Mouse (Mus musculus): ENCODE measurements at regions not wholly inside any gene's neighbourhood (a gene's known extent, or its start where the extent isn't known, plus 50 kb on each side); places are given as distances from the start of the nearest gene placed in this dataset.

DNA sequence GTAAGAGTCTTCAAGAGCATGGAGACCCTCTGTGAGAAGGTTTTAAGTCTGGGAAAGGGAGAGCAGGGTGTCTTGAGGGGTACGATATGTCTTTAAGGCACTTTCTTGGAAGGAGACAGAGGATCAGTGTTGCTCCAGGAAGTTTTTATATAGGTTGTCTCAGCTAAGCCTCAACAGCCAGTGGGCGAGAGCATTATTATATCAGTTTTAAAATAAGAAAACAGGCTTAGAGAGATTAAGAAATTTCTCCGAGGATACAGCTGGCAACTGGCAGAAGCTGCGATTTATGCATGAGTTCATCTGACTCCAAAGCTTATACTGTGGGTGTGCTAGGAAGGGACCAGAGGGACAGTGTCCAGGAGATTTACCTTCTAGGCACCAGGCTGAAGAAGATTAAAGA is 188.0 kb upstream of the Eif4g2 start:
- Histone ChIP-seq H3K4me2 (no peak overlapping the region), H3K36me3 (no peaks in the 10 kb centered on the region), H3K27me3 (replicated peaks) (no peaks in the 10 kb centered on the region; the same call in 1 of the 2 replicates), H3K4me3 (no peak overlapping the region), H3K9ac (no peak overlapping the region), H3K4me1 (replicated peaks) (no peaks in the 10 kb centered on the region), H3K27ac (ENCODE audit: poor library complexity, severe bottlenecking) (no peak overlapping the region), H3K9me3 (replicated peaks) (no peaks in the 10 kb centered on the region)
- WGBS = 82% methylated on average over 4 of the region's 4 CpGs
- no peak for ATAC-seq (ENCODE audit: insufficient number of reproducible peaks, low FRiP score)

DNA sequence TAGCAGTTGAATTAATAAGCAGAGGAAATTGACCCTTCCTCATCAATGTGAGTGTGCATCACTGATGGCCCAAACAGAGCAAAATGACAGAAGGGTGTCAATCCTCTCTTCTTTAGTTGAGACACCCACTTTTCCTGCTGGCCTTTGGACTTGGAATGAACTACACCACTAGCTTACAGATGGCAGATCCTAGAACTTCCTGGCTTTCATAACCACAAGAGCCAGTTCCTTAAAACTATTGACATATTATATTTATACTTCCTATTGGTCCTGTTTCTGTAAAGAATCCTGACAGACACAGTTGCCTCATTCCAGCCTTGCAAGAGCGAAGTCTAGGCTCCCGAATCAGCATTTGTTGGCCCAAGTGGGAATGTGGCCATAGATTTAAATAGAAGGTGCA is 185.4 kb upstream of the Eif4g2 start:
- no peak overlapping the region for H3K4me2 ChIP-seq
- no peaks in the 10 kb centered on the region; the same call in 1 of the 2 replicates for H3K27me3 ChIP-seq (replicated peaks)
- no peaks in the 10 kb centered on the region for H3K36me3 ChIP-seq
- no peak for ATAC-seq (ENCODE audit: insufficient number of reproducible peaks, low FRiP score)
- no peak overlapping the region for H3K27ac ChIP-seq (ENCODE audit: poor library complexity, severe bottlenecking)
- H3K9ac ChIP-seq = no peak overlapping the region
- no peaks in the 10 kb centered on the region for H3K4me1 ChIP-seq (replicated peaks)
- H3K9me3 ChIP-seq (replicated peaks) = no peaks in the 10 kb centered on the region
- H3K4me3 ChIP-seq = no peak overlapping the region
- 79% methylated on average over 2 of the region's 2 CpGs for WGBS

DNA sequence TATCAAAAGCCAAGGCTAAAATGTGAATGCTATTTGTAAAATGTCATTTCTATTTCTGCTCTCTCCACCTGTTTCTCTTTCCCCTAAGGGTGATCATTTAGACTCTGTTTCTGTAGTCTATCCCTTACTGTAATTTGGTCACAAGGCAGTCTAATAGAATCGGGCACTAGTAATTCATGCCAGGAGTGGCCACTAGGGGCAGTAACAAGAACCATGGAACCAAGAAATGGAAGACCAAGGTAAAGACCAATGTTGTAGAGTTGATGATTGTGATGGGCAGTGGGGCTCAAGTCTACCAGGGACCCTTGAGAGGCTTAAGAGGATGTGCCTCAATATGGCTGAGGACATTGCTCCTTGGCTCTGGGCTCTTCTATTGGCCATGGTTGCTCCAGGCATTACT is 180.5 kb upstream of the Eif4g2 start:
- Histone ChIP-seq H3K4me2 (no peak overlapping the region), H3K36me3 (no peaks in the 10 kb centered on the region), H3K27me3 (replicated peaks) (no peaks in the 10 kb centered on the region), H3K4me3 (no peak overlapping the region), H3K4me1 (replicated peaks) (no peaks in the 10 kb centered on the region), H3K9me3 (replicated peaks) (no peaks in the 10 kb centered on the region), H3K27ac (ENCODE audit: poor library complexity, severe bottlenecking) (no peak overlapping the region), H3K9ac (no peak overlapping the region)
- 76% methylated on average over 1 of the region's 1 CpGs for WGBS
- no peak for ATAC-seq (ENCODE audit: insufficient number of reproducible peaks, low FRiP score)

DNA sequence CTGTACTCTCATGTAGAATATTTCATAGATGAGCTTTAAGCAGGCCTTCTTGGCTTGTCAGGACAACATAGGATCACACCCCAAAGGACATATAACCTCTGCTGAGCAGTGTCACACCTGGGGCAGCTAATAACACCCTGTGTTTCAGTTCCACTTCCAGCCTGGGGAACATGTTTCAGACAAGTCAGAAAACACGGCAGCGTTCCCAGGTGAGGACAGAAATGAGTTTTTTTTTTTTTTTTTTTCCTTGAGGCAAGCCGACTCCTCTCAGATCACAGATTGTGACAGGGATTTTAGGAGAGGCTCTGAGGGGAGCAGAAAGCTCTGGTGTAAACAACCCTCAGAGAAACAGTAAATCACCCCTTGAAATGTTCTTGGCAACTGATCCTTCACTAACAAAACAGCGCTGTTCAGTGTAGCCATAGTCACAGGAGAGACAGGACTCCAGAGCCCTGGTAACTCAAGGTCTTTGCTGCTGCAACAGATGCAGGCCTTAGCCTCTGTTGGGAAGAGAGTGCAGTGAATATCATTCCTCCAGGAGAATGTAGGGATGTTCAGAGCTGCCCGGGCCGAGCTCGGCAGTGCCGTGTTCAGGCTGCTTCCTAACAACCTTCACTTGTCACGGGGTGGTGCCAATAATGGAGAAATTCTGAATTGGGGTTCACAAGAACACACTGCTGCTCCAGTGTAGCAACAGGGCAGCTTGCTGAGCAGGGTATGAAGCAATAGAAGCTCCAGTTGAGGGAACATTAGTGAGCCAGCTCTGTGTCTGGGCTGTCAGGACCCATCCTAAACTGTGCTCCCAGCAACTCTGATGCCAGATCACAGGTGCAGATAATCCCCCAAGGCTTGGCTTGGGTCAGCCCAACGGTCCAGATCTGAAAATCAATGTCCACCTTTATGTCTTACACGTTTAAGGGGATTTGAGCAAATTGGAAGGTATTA is 177.1 kb upstream of the Eif4g2 start:
- no peaks in the 10 kb centered on the region for H3K27me3 ChIP-seq (replicated peaks)
- no peak for ATAC-seq (ENCODE audit: insufficient number of reproducible peaks, low FRiP score)
- no peak overlapping the region for H3K27ac ChIP-seq (ENCODE audit: poor library complexity, severe bottlenecking)
- no peaks in the 10 kb centered on the region for H3K36me3 ChIP-seq
- H3K9me3 ChIP-seq (replicated peaks) = 0 out of 2 replicates have a peak, but pooled peaks cover 2% of the 10 kb centered on the region
- no peak overlapping the region for H3K4me2 ChIP-seq
- H3K9ac ChIP-seq = no peak overlapping the region
- no peak overlapping the region for H3K4me3 ChIP-seq
- no peaks in the 10 kb centered on the region for H3K4me1 ChIP-seq (replicated peaks)
- 74% methylated on average over 11 of the region's 11 CpGs for WGBS

DNA sequence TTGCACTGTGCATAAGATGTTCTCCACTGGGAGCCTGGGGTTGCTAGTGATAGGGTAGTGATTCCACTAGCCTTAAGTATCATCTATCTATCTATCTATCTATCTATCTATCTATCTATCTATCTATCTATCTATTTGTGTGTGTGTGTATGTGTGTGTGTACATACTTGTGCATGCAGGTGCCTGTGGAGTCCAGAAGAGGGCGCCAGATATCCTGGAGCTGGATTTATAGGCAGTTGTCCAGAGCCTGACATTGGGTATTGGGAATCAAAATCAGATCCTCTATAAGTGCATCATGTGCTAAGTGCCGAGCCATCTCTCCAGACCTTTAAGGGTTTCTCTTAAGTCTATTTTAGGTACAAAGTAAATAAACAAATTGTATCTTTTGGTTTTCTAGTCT is 175.0 kb upstream of the Eif4g2 start:
- no peaks in the 10 kb centered on the region for H3K4me1 ChIP-seq (replicated peaks)
- no peak overlapping the region for H3K4me3 ChIP-seq
- 73% methylated on average over 2 of the region's 2 CpGs for WGBS
- no peaks in the 10 kb centered on the region for H3K27me3 ChIP-seq (replicated peaks)
- no peak overlapping the region for H3K9ac ChIP-seq
- no peak overlapping the region for H3K27ac ChIP-seq (ENCODE audit: poor library complexity, severe bottlenecking)
- H3K9me3 ChIP-seq (replicated peaks) = 0 out of 2 replicates have a peak, but pooled peaks cover 2% of the 10 kb centered on the region
- ATAC-seq (ENCODE audit: insufficient number of reproducible peaks, low FRiP score) = no peak
- H3K4me2 ChIP-seq = no peak overlapping the region
- H3K36me3 ChIP-seq = no peaks in the 10 kb centered on the region

DNA sequence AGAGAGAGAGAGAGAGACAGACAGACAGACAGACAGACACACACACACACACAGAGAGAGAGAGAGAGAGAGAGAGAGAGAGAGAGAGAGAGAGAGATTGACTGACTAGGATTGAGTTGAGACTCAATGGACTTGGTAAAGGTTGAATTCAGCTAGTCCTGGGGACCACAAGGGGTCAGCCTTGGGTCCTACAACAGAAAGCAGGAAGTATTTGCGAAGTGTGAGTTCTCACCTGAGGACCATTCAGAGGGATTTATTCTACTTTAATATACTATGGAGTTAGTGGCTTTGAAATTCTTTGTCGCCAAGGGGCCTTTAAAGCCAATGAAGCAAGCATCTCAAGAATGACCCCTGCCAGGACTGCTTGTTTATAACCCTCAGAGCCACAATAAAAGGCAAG is 173.4 kb upstream of the Eif4g2 start:
- no peaks in the 10 kb centered on the region for H3K4me1 ChIP-seq (replicated peaks)
- no peak for ATAC-seq (ENCODE audit: insufficient number of reproducible peaks, low FRiP score)

DNA sequence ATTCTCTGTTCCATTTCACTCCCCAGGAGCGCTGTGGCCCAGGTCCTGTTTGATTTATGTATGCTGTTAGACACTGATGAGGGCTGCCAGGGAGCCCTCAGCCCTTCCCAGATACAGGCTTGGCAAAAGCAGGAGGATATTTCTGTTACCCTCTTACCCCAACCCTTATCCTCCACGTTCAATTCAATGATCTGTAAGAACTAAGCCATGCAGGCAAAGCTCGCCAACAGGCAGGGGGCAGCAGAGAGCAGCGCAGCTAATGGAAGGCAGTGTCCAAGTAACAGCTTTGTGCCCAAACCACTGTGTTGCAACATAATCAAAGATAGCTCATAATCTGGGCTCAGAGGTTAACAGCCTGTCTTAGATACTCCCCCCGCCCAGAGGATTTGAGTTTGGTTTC is 166.8 kb upstream of the Eif4g2 start:
- WGBS = 34% methylated on average over 5 of the region's 5 CpGs
- Histone ChIP-seq H3K9me3 (replicated peaks) (no peaks in the 10 kb centered on the region), H3K36me3 (no peaks in the 10 kb centered on the region), H3K4me2 (no peak overlapping the region), H3K4me3 (no peak overlapping the region), H3K4me1 (replicated peaks) (no peaks in the 10 kb centered on the region), H3K27ac (ENCODE audit: poor library complexity, severe bottlenecking) (no peak overlapping the region), H3K9ac (no peak overlapping the region), H3K27me3 (replicated peaks) (no peaks in the 10 kb centered on the region)
- no peak for ATAC-seq (ENCODE audit: insufficient number of reproducible peaks, low FRiP score)

More for the DNA sequence above, 173.4 kb upstream of the Eif4g2 start:
- Histone ChIP-seq H3K9me3 (replicated peaks) (0 out of 2 replicates have a peak, but pooled peaks cover 2% of the 10 kb centered on the region), H3K27ac (ENCODE audit: poor library complexity, severe bottlenecking) (no peak overlapping the region), H3K4me2 (no peak overlapping the region), H3K36me3 (no peaks in the 10 kb centered on the region), H3K4me3 (no peak overlapping the region), H3K27me3 (replicated peaks) (no peaks in the 10 kb centered on the region), H3K9ac (no peak overlapping the region)
- WGBS = 68% methylated on average over 2 of the region's 2 CpGs

DNA sequence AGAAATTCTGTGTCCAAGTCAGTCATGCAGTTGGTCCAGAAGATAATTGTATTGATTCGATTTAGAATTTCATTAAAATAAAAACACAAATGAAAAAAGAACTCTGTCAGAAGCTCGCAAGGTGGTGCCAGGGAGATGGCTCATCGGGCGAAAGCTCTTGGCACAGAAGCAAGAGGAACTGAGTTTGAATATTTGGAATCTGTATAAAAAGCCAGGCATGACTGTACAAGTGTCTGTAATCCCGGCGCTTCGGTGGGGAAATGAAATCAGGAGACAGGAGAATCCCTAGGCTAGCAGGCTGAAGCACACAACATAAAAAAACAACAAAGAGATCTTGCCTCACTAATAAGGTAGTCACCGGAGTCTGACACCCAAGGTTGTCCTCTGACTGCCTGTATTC is 162.7 kb upstream of the Eif4g2 start:
- Histone ChIP-seq H3K9ac (no peak overlapping the region), H3K4me1 (replicated peaks) (no peaks in the 10 kb centered on the region), H3K27ac (ENCODE audit: poor library complexity, severe bottlenecking) (no peak overlapping the region), H3K36me3 (no peaks in the 10 kb centered on the region), H3K27me3 (replicated peaks) (no peaks in the 10 kb centered on the region; the same call in 1 of the 2 replicates), H3K9me3 (replicated peaks) (no peaks in the 10 kb centered on the region), H3K4me2 (no peak overlapping the region), H3K4me3 (no peak overlapping the region)
- ATAC-seq (ENCODE audit: insufficient number of reproducible peaks, low FRiP score) = no peak
- WGBS = 83% methylated on average over 8 of the region's 8 CpGs

DNA sequence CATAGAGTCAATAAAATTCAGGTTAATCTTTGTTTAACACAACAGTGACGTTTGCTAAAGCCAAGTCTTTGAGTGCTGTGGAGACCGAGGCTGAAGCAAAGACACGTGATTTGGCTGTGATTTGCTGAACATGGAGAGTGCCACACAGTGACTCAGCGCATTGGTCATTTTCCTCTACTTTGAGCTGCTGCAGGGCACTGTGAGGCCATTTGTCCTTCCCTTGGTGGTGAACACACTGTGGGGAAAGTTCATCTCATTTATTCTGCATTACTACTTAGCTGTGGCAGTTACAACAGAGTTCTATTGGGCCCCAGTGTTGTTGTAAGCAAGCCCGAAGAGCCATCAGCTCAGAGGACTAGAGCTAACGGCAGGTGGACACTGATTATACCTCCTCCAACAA is 162.2 kb upstream of the Eif4g2 start:
- Histone ChIP-seq H3K4me1 (replicated peaks) (no peaks in the 10 kb centered on the region), H3K9me3 (replicated peaks) (no peaks in the 10 kb centered on the region), H3K4me2 (no peak overlapping the region), H3K4me3 (no peak overlapping the region), H3K27me3 (replicated peaks) (no peaks in the 10 kb centered on the region; the same call in 1 of the 2 replicates), H3K27ac (ENCODE audit: poor library complexity, severe bottlenecking) (no peak overlapping the region), H3K36me3 (no peaks in the 10 kb centered on the region), H3K9ac (no peak overlapping the region)
- 79% methylated on average over 6 of the region's 6 CpGs for WGBS
- no peak for ATAC-seq (ENCODE audit: insufficient number of reproducible peaks, low FRiP score)

DNA sequence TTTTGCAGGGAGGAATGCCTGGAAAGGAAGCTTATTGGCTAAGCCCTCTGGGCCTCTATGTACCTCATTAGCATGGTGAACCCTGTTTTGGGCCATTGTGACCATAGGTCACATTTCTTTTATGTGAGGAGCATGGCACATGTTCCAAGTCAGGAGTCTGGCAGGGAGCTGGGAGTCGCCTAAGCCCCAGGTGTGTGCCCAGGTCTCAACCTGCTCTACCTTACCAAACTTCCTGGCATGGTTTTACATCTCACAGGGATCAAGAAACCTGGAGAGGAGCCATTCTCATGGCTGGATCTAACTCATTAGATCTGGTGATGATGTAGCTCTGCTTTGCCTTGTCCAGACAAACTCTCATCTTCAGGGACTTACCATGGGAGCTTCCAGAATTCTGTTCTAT is 161.0 kb upstream of the Eif4g2 start:
- no peaks in the 10 kb centered on the region for H3K9me3 ChIP-seq (replicated peaks)
- H3K4me1 ChIP-seq (replicated peaks) = no peaks in the 10 kb centered on the region
- H3K27me3 ChIP-seq (replicated peaks) = no peaks in the 10 kb centered on the region; the same call in 1 of the 2 replicates
- no peak overlapping the region for H3K27ac ChIP-seq (ENCODE audit: poor library complexity, severe bottlenecking)
- no peak overlapping the region for H3K4me2 ChIP-seq
- H3K36me3 ChIP-seq = no peaks in the 10 kb centered on the region
- no peak for ATAC-seq (ENCODE audit: insufficient number of reproducible peaks, low FRiP score)
- no peak overlapping the region for H3K9ac ChIP-seq
- no peak overlapping the region for H3K4me3 ChIP-seq
- WGBS = 82% methylated on average over 1 of the region's 1 CpGs

DNA sequence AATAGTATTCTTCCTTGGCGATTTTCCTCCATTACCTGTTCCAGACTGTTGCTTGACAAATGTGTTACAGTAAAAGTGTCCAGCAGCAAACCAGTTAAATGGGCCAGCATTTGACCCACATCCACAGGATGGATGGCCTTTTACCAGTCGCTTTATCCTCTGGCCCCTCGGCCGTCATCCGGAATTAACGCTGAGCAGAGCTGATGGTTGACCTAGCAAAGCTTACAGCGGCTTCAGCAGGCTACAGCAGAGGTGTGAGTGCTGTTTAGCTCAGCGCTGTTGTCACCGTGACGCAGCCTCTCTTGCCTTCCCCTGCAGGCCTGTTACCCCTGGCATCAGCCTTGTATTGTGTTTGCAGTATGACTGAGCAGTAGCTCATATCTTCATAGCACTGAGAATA is 159.8 kb upstream of the Eif4g2 start:
- Histone ChIP-seq H3K27ac (ENCODE audit: poor library complexity, severe bottlenecking) (no peak overlapping the region), H3K36me3 (no peaks in the 10 kb centered on the region), H3K9me3 (replicated peaks) (no peaks in the 10 kb centered on the region), H3K9ac (no peak overlapping the region), H3K27me3 (replicated peaks) (no peaks in the 10 kb centered on the region; the same call in 1 of the 2 replicates), H3K4me3 (no peak overlapping the region), H3K4me1 (replicated peaks) (no peaks in the 10 kb centered on the region), H3K4me2 (no peak overlapping the region)
- no peak for ATAC-seq (ENCODE audit: insufficient number of reproducible peaks, low FRiP score)
- 50% methylated on average over 10 of the region's 10 CpGs for WGBS
